Mouse (Mus musculus) urinary bladder, postnatal 36 days (tissue): ENCODE measurements at regions not wholly inside any gene's neighbourhood (a gene's known extent, or its start where the extent isn't known, plus 50 kb on each side); places are given as distances from the start of the nearest gene placed in this dataset.
A peak's percentile ranks its signal among the peaks of the same experiment; 100 is the strongest.
"Not testable (repeated sequence)": the region's sequence is repeated elsewhere in the genome, so short reads cannot be mapped to it uniquely, and the experiment has no call there.

ENCODE experiments used
- DNase-seq, 2 experiments: peaks; one replicate each; pipeline ENCODE4 v3.0.0; 2022; ENCODE audit warnings: low spot score in 2 of 2, mixed read lengths in 1 of 2

- not testable (repeated sequence) for DNase-seq
Observed at GRCm38 (mm10) chr17:13432256-13432655, 77.9 kb downstream of the Tcp10c start.

- not testable (repeated sequence) for DNase-seq
Observed at GRCm38 (mm10) chr17:13434146-13434545, 79.8 kb downstream of the Tcp10c start.

GRCm38 (mm10) chr17:13438790-13439189 is 84.4 kb downstream of the Tcp10c start:
- not testable (repeated sequence) for DNase-seq

GRCm38 (mm10) chr17:13440708-13441530 is 86.5 kb downstream of the Tcp10c start:
- DNase-seq, result peak in 1 of 2 experiments; percentile 11

DNA sequence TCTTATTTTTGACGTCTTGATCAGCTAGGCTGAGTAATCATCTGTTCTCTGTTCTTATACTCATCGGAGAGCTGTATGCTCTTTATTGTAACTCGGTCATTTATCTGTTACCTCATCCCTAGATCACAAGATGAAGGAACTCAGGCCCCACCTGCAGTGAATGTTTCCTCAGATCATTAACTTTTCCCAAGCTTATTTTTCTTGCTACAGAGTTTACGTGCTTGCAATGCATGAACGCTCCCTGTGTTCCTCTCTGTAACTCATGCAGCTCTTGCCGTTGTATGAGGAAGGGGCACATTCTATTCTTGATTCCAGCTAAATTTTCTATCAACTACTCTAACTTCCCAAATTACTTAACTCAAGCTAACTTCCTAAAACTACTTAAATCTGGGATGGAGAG is 87.9 kb downstream of the Tcp10c start:
- DNase-seq, result not testable (repeated sequence)

- DNase-seq, result not testable (repeated sequence)
Observed at GRCm38 (mm10) chr17:13456869-13457600, 102.7 kb downstream of the Tcp10c start.

GRCm38 (mm10) chr17:13457942-13458341 is 103.6 kb downstream of the Tcp10c start:
- not testable (repeated sequence) for DNase-seq

- not testable (repeated sequence) for DNase-seq
Observed at GRCm38 (mm10) chr17:13458814-13459213, 104.4 kb downstream of the Tcp10c start.

DNA sequence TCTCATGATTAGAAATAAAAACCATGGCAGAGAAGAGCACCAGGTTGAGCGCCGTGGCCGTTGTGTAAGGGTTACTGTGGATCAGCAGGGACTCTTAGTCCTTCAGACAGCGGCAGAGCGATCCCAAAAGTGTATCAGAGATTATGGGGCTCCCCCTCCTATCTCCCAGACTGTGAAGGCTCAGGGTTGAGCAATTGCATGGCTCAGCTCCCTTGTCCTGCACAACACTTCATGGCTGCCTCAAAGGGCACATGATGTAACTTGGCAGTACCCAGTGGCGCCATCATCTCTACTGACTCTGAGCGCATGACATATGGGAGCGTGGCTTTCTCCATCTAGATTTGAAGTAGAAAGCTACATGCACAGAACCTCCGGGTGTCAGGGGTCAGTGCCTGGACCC is 108.3 kb downstream of the Tcp10c start:
- DNase-seq, result not testable (repeated sequence)

- DNase-seq, result not testable (repeated sequence)
Observed at GRCm38 (mm10) chr17:13465822-13466221, 111.5 kb downstream of the Tcp10c start.

GRCm38 (mm10) chr17:13469867-13470380 is 115.6 kb downstream of the Tcp10c start:
- not testable (repeated sequence) for DNase-seq

DNA sequence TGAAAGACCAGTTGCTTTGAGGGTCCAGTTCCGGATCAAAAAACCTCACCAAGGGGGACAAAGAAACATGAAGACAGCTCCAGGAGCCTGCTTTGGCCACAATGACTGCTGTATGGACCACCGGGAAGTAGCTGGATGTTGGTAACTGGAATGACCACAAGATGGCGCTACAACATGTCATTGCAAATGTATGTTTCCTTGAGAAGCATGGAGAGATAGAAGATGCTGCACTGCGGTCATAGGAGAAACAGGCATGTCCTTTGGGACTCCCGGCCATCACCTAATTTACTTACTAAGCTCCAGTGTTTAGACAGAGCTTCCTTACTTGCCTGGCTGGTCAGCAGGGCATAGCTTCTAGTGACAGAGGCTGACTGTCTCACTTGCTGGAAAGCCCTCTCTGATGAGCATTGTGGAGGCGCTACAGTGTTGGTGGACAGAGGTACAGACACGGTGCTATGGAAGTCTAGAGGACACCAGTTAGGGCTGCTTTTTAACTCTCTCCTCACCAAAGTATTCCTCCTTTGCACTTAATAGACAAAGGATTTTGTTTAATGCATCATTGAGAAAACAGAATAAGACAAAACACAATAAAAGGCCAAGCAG is 118.2 kb downstream of the Tcp10c start:
- peak; percentile 56 to 62 for DNase-seq

DNA sequence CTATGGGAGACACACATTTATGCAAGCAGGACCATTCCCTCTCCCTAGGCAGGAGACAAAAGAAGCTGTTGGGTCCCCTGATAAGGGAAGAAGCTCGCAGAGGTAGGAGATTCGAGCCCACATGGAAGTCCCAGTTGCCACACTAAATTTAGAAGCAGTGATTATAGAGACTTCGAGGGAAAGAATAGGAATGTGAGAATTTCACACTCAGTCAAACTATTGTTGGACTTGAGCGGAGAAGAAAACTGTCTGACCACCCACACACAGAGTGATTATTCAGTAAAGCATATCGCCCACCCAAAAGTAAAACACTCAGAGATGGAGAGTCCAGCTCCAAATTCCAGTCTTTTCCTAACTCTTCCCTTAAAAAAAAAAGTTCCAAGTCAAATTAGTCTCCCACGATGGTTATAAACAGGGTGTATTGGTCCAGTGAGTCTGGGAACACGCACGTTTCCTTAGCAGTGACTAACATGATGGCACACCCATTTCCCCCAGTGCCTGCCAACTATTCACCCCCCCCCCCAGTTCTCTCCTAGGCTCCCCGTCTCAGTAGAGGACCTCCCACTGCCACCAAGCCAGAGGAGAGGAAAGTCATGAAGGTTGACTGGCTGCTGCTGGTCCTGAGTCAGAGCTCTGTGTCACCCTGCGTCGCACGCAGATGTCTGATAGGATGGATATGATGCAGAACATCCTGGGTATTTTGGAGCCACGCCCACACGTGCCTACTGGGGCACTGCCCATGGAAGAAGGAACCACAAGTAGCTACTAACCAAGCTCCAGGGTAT is 120.1 kb downstream of the Tcp10c start:
- DNase-seq, result peak in 1 of 2 experiments; percentile 15

DNA sequence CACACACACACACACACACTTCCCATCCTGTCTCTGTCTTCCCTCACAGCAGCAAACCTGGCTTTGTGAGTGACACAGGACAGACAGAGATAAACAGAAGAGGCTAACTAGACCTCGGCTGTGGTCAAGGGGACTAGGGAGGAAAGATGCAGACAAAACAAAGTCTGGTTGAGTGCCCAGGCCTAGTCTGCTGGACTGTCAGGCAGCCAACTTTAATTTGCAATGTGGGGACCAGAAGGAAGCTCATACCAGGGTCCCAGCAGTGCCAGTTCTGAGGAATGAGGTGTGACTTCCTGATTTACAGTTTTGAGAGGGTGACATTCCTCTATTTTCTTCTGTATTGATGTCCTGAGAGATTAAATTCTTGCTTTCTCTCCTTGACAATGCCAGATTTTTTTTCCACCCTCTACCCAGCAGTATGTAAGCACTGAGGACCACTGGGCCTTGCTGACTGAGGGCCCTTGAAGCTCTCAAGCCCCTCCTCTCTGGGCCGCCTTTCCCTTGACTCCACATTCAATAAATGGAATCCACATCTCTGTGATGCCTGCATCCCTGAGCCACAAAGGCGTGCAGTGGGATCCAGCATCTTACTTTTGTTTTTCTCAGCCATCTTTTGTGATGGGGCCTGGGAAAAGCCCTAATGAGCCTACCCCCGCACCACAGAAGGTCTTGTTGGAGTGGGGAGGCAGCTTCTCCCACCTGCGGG is 124.6 kb downstream of the Tcp10c start:
- no peak for DNase-seq

- no peak for DNase-seq
Observed at GRCm38 (mm10) chr17:13479572-13480063, 125.2 kb downstream of the Tcp10c start.

DNA sequence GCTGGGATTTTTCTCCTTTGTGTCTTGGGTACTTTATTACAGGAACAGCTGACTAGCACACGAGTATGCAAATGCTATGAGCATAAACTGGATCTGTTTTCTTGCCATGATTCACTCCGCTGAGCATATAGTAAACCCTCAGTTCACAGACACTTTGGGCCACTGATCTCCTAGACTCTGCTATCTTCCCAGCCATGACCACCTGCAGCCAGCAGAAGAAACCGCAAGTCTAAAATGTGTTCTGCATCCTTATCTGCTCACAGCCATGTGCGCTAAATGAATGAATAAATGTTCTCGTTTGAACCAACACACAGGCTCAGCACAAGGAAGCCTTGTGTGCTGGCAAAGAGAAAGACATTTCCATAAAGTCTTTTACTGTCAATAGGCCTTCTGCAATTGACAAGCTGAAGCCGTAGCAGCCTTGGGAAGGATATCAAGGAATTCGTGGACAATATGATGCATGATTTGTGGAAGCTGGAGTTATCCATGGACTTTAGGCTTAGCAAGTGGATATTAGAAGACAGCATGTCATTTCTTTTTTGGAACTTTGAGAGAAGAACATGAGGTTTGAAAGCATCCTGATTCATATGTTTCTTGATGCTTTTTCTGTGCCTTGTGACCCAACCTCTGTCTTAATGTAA is 127.2 kb downstream of the Tcp10c start:
- DNase-seq, result no peak

- DNase-seq, result no peak
Observed at GRCm38 (mm10) chr17:13482136-13482535, 127.8 kb downstream of the Tcp10c start.

DNA sequence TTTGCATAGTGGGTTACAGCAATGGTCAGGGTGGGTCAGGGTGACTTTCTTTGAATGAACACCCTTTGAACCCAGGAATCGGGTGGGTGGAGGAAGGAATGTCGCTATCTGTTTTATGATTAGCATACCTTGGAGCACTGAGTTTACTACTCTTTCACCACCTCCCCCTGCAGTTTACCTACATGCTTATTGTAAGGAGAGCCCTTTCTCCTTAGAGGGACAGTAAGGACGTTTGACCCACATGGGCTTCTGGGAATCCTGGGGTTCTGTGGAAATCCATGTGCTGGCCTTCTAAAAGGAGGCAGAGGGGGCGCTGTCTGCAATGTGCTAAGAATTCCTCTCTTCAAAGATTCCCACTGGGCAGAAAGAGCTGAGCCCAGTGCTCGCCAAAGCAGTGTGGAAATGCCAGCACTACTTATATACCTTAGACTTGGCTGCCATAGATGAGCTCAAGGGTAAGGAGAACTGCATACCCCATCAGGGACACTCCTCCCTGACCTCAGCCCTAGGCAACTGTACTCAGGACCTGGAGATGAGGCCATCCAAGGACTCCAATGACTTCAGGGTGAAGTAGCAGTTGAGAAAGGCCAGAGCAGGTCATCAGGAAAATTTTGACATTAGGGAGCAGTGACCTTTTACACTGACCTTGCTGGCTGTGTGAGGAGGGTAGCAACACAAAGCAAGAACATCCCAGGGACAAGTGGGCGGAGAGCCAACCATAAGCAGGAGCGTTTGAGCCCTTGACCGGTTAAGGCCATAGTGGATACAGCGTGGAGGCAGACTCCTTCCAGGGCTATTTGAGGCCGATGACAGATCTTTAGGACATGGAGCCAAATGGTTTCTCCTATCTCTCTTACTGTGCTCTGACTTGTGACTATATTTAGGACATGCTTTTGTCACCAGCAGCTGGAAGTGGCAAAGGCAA is 133.2 kb downstream of the Tcp10c start:
- no peak for DNase-seq
